25 mouse cellular contexts compared by ENCODE assay signal in genomic region chr8:110008995-110009446, GRCm38 (mm10). TPM values are rescaled to one million over a fixed set of nuclear protein-coding genes. Genes with fewer than 3 reads are reported as not detected.
"Had no signal": no experiment of that assay in that cellular context is flagged by ENCODE, and none has a peak within 500 bp of the region (broad histone marks: within the 10 kb centered on the region; RNA-seq: fewer than 3 reads in every experiment).

No protein-coding gene starts in this region.

- H3K9ac ChIP-seq: limb, embryonic 13.5 days; liver, embryonic 12.5 days; liver, embryonic 15.5 days; lung, embryonic 15.5 days; midbrain, embryonic 12.5 days had no signal

- DNase-seq: kidney, adult 9 months; kidney, postnatal 14 days; kidney, postnatal 4 days; liver; lung, adult 18-20 months; lung, postnatal 10 days; lung, postnatal 36 days; thymus, adult 2 months; thymus, postnatal 14 days; thymus, postnatal 4 days had no signal

- H3K9me3 ChIP-seq: limb, embryonic 10.5 days; limb, embryonic 13.5 days; liver, embryonic 12.5 days; liver, embryonic 15.5 days; lung, embryonic 15.5 days; midbrain, embryonic 12.5 days had no signal

- H3K4me1 ChIP-seq: liver, embryonic 12.5 days; liver, embryonic 15.5 days; lung, embryonic 15.5 days had no signal

- H3K27ac ChIP-seq: limb, embryonic 10.5 days; limb, embryonic 13.5 days; liver, embryonic 12.5 days; liver, embryonic 15.5 days; lung, embryonic 15.5 days; midbrain, embryonic 12.5 days; stomach, postnatal 0 days had no signal

- H3K36me3 ChIP-seq: limb, embryonic 10.5 days; limb, embryonic 13.5 days; liver, embryonic 12.5 days; liver, embryonic 15.5 days; lung, embryonic 15.5 days; midbrain, embryonic 12.5 days had no signal

- H3K27me3 ChIP-seq: limb, embryonic 13.5 days; liver, embryonic 12.5 days; liver, embryonic 15.5 days; lung, embryonic 15.5 days had no signal

- H3K4me3 ChIP-seq: limb, embryonic 10.5 days; limb, embryonic 13.5 days; liver, embryonic 12.5 days; liver, embryonic 15.5 days; lung, embryonic 15.5 days; midbrain, embryonic 12.5 days had no signal

- H3K4me2 ChIP-seq: limb, embryonic 13.5 days; liver, embryonic 12.5 days; liver, embryonic 15.5 days; lung, embryonic 15.5 days; midbrain, embryonic 12.5 days had no signal

- ATAC-seq: liver, embryonic 12.5 days had no signal

RNA-seq across cellular contexts. Expression of gene Tat, which starts 18.8 kb away (rescaled TPM):
- total RNA-seq: layer of hippocampus, postnatal 14 days; left cerebral cortex, postnatal 25 days; midbrain, postnatal 0 days had no signal
- polyA plus RNA-seq: kidney, embryonic 16.5 days; limb, embryonic 10.5 days; limb, embryonic 13.5 days; lung, embryonic 15.5 days; midbrain, embryonic 12.5 days; neural tube, embryonic 11.5 days; neural tube, embryonic 14.5 days; stomach, embryonic 14.5 days had no signal

RNA-seq across cellular contexts. Expression of gene Chst4, which starts 30.5 kb away (rescaled TPM):
- total RNA-seq: layer of hippocampus, adult 18-20 months; layer of hippocampus, postnatal 14 days; midbrain, postnatal 0 days had no signal
- polyA plus RNA-seq: limb, embryonic 10.5 days; limb, embryonic 13.5 days; liver, embryonic 12.5 days; liver, embryonic 15.5 days; midbrain, embryonic 12.5 days; midbrain, postnatal 0 days; neural tube, embryonic 11.5 days; neural tube, embryonic 14.5 days had no signal

RNA-seq across cellular contexts. Expression of gene Marveld3, which starts 47.0 kb away (rescaled TPM):
- total RNA-seq: left cerebral cortex, postnatal 25 days had no signal
